Mouse (Mus musculus) heart, adult 2 months (tissue): ENCODE results near the gene Ess2.

ENCODE experiments used
- CTCF ChIP-seq: fragments of 200-600 bp; IDR thresholded peaks from 2 replicates; pipeline ENCODE4 v1.8.1; 2022; ENCODE audit warnings: antibody characterized with exemption, mild to moderate bottlenecking, moderate library complexity
- EP300 ChIP-seq: fragments of 200-500 bp; IDR thresholded peaks from 2 replicates; pipeline ENCODE4 v1.6.1; 2011; ENCODE audit warnings: low read depth, low read length, control low read depth; ENCODE audit not compliant: insufficient read depth
- POLR2A ChIP-seq: fragments of 200-500 bp; IDR thresholded peaks from 2 replicates; pipeline ENCODE4 v1.6.1; 2011; ENCODE audit warnings: mild to moderate bottlenecking, low read depth, low read length, control low read depth; ENCODE audit not compliant: insufficient read depth

DNA sequence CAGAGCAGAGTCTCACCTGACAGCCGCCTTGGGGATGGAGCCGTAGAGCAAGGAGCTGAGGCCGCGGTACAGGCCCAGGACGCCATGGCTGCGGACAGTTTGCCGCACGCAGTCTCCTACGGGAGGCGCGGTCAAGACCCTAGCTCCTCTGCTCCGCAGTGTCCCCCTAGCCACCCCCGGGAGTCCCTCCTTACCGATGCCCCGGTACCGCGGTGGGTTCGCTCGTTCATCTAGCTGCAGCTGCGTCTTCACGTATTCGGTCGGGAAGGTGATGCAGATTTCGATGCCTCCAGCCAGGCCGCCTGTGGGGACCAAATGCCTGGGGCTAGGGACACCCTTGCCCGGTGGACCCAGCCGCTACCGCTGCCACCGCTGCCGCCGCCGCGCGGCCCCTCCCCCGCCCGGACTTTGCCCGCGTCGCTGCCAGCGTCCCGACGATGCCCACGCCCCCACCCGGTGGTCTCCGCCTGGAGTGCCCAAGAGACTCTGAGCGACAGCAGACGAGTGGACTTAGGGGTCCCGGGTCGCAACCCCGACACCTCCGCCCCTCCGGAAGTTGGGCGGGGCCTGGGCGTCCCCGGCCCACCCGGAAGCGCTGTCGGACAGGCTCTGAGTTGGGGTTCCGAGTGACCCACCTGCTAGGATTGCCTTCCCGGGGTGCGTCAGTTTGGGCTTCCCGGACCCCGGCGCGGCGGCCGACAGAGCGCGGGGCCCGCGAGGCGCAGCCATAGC, 16.4 kb upstream of the Ess2 start:
- TF ChIP-seq CTCF (no peak), EP300 (no peak), POLR2A (no peak)
